Mouse (Mus musculus) frontal cortex, postnatal 10 days (tissue): ENCODE results near the gene Krt78.
A peak's percentile ranks its signal among the peaks of the same experiment; 100 is the strongest.
"Not testable (repeated sequence)": the region's sequence is repeated elsewhere in the genome, so short reads cannot be mapped to it uniquely, and the experiment has no call there.

Experiments used
- DNase-seq, 2 experiments: peaks; one replicate each; pipeline ENCODE4 v3.0.0; 2022; ENCODE audit warnings: low spot score in 2 of 2, mixed read lengths in 1 of 2

Krt78 gene

DNA sequence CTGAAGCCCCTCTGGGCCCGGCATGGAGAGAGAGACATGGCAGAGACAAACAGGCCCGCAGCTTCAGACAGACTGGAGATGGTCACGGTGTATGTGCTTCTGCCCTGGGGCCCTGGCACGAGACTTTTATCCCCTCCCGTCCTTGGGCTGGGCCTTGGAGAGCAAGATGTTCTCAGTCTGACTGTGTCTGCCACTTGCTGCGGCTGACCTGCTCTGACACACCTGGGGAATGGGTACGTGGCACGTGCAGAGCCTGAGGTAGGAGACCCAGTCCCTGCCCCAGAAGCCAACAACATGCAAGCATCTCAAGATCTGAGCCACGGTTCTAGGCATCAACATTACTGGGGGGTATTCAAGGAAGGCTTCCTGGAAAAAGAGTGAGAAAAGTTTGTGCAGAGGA, at the start of gene Krt78:
Gene Krt78, minus strand, starts transcription at position 101 of the 400 bp plus-strand sequence.
- no peak for DNase-seq

- no peak for DNase-seq
Measured at GRCm38 (mm10) chr15:102003516-102003915, 49.4 kb upstream of the Krt78 start.

DNA sequence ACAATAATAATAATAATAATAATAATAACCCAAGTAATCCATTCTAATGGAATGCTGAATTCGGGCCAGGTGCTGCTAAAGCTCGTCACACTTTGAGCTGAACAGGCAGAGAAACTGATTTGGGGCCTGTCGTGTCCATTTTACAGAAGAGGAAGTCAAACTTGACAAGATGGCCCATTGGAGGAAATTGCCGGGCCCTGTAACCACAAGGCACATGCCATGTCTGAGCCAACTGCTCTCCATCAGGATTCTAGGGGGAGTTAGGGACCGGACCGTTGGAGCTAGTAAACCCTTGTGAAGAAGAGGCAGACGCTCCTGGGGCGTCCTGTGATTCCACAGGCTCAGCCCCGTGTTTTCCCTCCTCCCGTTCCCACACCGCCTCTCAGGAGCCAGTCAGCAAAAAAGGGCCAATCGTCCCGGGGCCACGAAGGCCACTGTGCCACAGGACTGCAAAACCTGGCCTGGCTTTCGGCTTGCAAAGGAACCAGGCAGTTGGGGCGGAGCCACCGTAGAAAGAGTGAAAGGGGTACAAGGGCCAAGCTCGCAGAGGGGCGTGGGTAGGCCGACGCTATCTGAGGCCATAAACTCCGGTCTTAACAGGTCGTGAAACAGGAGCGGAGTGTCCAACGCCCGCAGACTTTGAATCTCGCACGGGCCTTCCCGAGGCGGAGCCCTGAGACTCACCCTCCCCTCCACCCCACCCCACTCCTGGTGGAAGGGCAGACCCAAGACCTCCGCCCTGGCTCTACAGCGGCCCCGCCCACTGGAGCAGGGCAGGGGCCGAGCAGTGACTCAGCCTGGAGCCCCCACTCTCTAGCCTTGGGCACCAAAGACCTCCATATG, 48.8 kb upstream of the Krt78 start:
- DNase-seq = no peak

GRCm38 (mm10) chr15:101999676-102000335, 45.7 kb upstream of the Krt78 start:
- no peak for DNase-seq

DNA sequence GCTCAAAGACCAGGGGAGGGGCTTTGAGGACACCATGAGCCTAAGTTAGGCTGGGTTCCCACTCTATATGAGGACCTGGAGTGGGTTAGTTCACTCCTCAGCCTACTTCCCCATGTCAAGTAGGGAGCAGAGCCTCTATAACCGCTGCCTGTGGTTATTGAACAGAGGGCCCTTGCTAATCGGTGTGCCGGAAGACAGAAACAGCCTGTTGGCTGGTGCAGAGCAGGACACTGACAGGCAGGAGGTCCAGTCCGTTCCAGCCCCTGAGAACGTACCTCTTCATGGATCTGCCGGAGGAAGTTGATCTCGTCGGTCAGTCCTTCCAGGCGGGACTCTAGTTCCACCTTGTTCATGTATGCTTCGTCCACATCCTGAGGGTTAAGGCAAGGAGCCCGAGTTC, 45.1 kb upstream of the Krt78 start:
- DNase-seq = no peak

GRCm38 (mm10) chr15:101996450-101997078, 42.5 kb upstream of the Krt78 start:
- DNase-seq = not testable (repeated sequence)

DNA sequence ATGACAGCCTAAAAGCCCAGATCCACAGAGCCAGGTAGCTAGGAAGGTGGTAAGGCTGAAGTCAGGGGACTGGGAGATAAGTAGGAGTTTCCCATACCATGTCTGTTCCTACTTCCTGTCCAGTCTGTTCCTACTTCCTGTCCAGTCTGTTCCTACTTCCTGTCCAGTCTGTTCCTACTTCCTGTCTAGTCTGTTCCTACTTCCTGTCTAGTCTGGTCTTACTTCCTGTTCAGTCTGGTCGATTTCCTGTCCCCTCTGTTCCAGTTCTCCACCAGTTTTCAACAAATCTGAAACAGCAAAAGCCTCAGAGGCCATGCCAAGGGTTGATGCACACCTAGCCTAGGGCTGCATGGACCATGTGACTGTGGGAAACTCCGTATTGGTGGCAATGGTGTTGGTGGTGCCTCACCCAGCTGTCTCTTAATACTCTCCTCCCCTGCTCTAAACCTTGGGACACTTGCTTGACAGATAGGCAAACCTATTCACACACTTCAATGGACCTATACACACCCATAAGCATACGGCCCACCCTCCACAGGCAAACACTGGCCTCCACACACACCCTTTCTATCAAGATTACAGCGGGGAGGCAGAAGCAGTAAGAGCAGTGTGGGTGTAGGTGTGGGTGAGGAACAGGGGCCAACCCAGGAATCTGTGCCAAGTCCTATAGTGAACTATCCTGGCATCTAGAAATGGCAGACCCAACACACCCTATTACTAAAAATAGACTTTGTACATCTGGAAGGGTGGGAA, 41.6 kb upstream of the Krt78 start:
- DNase-seq = no peak

DNA sequence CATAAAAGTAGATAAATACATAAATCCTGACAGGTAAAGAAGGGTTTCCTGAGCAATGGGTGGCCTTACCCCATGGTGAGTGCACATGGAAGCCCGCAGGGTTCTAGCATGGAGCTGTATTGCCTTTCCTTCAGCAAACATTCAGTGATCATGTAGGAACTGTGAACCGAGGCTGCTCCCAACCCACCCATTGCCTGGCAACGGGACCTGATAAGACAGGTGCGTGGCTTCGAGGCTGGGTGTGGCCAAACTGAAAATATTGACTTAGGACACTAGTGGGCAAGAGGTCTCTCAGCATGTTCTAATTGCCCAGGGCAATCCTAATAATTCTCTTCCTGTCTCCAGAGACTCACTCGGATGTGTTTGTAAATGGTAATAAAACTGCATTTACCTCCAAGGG, 40.3 kb upstream of the Krt78 start:
- no peak for DNase-seq

DNA sequence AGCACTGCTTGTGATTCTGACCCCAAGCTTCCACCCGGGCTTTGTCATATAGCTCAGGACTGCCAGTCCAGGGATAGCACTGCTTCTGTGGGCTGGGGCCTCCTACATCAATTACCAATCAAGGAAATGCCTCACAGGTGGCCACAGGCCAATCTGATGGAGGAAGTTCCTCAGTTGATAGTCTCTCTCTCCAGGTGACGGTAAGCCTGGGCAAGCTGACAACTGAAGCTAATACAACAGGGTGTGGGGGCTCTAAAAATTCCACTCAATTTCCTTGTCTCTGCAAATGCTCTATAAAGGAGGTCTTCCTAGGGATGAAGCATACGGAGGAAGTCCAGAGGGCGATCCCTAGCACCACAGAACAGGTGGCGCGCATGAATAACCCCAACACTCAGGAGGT, 36.9 kb upstream of the Krt78 start:
- DNase-seq = no peak

- no peak for DNase-seq
Measured at GRCm38 (mm10) chr15:101988714-101989113, 34.6 kb upstream of the Krt78 start.

DNA sequence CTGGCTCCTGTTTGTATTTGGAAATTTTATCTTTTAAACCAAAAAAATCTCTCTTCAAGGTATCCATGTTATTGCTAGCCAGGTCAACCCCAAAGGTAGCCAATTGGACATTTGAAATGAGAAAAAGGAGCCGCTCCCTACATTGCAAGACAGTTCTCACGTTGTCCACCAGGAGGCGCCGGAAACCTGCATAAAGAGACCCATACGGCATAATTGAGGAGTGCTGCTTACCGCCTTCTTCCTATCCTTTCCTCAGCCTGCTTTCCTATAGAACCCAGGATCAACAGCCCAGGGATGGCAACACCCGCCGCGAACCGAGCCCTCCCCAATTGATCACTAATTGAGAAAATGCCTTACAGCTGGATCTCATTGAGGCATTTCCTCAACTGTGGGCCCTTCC, 34.0 kb upstream of the Krt78 start:
- DNase-seq = peak; percentile 42 to 77

DNA sequence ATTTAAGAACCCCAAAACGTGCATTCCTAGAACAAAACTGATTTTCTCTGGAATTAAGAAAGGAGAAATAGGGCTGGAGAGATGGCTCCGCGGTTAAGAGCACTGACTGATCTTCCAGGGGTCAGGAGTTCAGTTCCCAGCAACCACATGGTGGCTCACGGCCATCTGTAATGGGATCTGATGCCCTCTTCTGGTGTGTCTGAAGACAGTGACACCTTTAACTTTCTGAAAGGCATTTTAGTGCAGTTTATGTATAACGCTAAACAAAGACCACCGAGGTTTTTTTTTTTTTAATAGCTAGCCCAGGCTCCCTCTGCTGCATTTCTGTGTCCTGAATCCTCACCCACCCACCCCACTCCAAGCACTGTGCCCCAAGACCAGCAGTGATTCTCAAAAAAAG, 30.7 kb upstream of the Krt78 start:
- no peak for DNase-seq

GRCm38 (mm10) chr15:101983949-101984601, 30.0 kb upstream of the Krt78 start:
- peak; percentile 86 to 90 for DNase-seq

DNA sequence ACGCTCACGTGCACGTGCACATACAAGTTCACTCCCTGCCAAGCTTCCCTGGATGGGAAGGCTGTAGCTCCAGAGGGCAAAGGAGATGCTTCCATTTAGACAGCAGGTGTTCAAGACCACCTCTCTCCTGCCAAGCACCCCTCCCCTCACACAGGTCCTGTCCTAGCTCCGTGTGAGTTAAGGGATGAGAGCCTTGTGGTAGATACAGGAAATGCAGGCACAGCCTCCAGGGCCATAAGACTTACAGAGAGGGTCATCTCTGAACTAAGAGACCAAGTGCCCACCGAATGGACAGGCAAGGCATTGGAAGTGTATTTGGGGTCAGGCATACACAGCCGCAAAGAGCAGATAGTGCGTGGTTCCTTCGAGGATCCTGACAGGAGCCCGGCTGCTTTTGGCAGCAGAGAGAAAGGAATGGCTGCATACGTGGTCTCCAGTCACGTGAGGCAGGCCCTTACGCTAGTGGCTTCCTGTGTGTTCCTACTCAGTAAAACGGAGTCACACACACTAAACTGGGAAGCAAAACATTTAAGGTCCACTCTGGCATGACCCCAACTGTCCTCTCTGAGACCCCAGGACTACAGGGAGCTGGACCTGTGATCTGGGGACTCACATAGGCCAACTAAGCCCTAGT, 29.3 kb upstream of the Krt78 start:
- no peak for DNase-seq

DNA sequence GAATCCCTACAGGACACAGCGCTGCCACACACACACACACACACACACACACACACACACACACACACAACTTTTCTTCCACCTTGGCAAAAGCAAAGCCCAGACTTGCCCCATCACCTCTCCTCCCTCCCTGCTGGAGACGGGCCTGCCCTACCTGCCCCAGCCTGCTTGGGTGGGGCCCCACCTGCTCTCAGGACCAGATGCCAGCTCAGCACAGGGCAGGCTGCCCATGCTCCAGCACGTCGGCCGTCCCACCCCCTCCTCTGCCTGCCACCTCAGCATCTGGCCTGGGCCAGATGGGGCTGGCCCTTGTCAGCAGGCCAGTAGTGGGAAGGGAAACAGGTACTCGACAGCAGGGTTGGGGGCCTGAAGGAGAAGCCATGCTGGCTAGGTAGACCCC, 26.8 kb upstream of the Krt78 start:
- DNase-seq = no peak

GRCm38 (mm10) chr15:101977043-101977726, 23.1 kb upstream of the Krt78 start:
- DNase-seq = peak; percentile 41 to 62

- DNase-seq = no peak
Measured at GRCm38 (mm10) chr15:101976641-101977040, 22.6 kb upstream of the Krt78 start.

DNA sequence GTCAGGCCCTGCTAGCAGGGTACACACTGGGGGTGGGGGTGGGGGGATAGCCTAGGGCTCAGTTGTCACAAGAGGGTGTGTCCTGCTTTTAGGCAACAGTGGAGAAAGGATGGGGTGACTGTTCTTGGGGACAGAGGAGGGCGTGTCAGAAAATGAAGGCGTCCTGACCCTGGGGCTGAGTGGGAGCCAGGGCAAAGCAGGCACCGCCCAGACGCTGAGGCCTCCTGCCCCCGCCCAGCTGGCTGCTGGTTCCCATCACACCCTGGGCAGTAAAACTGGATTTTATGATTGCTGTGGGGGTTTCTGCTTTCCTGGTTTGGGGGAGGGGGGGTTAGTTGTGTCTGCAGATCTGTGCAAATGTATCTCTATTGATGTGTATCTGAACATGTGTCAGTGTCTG, 21.9 kb upstream of the Krt78 start:
- DNase-seq = no peak

GRCm38 (mm10) chr15:101974083-101974845, 20.2 kb upstream of the Krt78 start:
- DNase-seq = no peak
